Mouse (Mus musculus) ovary, postnatal 14 days (tissue): ENCODE data around the gene Etv1.

ENCODE experiments used
- DNase-seq: peaks from one replicate; pipeline ENCODE4 v3.0.0; 2022; ENCODE audit warnings: low spot score

Gene Etv1

GRCm38 (mm10) chr12:38779186-38779777, at the start of gene Etv1:
Gene Etv1, plus strand, starts transcription at chr12:38779380.
- peak; percentile 9 for DNase-seq

- no peak for DNase-seq
Observed at GRCm38 (mm10) chr12:38729661-38730060, 49.5 kb upstream of the Etv1 start.

DNA sequence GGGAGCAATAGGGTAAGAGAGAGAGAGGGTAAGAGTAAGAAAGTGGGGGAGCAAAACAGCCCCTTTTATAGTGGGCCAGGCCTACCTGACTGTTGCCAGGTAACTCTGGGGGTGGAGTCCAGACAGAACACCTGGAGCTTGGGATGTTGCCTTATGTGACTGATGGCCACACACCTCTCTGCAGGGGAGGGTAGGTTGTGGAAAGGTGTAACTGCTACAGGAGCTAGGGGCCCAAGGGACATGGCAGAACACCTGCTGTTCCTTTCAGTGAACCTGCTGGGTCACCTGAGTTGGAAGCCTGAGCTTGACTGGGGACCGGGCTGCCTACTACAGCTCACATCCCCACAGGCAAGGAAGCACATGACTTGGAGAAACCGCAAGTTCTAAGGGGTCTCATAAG, 48.4 kb upstream of the Etv1 start:
- DNase-seq = no peak

GRCm38 (mm10) chr12:38759322-38759721, 19.9 kb upstream of the Etv1 start:
- no peak for DNase-seq

GRCm38 (mm10) chr12:38777316-38777715, 1.9 kb upstream of the Etv1 start:
- DNase-seq = no peak

DNA sequence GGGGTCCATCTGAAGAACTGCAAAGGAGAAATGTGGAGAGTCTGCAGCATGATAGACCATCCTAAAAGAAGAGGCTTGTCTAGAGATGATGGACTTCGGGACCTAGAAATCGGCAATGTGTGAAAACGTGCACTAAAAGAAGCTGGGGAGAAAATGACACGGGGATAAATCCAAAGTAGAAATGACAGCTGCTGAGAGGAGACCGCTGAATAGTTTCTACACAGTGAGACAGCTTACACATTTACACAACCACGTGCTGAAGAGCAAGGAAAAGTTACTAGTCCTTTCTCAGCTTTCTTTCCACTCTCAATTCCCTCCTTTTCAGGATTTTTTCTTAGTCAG, 1.3 kb upstream of the Etv1 start:
- DNase-seq = no peak

DNA sequence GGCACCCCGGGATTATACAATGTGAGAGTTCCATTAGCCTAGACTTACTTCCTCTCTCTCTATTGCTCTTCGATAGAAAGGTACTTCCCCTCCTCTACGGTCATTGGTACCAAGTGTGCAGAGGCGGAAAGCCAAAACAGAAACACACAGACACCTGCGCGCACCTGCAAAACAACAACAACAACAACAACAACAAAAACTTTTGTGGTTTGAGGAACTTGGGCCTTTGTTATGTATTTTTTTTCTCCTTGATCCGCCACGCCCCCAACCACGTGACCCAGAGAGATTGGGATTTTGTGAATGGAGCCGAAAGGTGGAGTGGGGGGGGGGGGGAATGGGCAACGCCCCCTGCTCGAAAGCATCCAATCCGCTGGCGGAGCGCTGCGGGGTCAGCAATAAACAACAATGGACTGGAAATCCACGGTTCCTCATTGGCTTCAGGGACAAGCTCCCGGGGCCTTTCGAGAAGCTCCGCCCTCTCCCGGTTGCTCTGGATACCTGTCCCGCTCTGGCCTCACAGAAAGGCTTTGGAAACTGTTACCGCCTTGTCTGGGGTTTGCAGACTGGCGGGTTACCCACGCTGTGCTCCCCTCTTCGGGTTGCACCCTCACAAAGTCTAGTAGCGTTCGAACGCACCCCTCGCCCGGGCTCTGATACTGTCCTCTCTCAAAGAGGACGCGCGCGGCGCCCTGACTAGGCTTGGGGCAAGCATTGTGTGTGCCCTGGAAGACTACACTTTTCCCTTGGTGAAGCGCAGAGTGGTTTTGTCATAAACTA, 693 bp upstream of the Etv1 start:
- DNase-seq = peak; percentile 68

DNA sequence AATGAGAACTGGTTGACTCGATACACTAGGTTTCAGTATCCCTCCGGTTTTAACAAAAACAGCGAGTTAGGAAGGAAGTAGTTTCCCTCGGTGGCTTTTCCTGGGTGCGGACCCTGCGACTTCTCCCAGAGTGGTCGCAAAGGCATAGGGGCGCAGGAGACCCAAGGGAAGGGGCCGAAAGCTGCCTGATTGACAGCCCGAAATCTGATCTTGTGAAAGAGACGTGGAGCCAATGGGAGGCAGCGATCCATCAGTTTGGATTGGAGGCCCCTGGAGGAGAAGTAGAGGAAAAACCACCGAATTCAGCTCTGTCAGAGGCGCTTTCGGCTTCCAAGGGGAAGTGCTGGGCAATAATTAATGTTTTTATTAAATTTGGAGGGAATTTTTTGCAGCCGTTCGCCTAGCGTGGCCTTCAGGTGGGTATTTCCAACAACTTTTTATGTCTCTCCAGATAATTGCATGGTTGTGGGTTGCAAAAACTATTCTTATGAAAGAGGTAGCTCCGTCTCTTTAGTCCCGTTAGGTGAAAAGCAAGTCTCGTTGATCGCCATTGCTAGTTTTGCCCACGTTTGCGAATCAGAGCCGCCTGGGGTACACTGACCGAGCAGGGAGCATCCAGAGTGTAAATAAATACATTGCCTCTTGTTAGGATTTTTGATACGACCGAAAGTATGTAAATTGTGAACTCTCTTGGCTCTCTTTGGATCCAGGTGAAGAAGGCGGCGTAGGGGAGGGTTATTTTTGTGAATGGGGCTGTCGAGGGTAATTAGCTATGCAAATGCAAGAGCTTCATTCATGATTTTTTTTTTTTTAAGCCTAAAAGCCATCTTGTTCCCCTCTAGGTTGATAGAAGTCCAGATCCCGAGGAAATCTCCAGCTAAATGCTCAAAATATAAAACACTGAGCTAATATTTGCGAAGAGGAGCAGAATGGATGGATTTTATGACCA, 1.1 kb downstream of the Etv1 start:
- DNase-seq = peak; percentile 37

DNA sequence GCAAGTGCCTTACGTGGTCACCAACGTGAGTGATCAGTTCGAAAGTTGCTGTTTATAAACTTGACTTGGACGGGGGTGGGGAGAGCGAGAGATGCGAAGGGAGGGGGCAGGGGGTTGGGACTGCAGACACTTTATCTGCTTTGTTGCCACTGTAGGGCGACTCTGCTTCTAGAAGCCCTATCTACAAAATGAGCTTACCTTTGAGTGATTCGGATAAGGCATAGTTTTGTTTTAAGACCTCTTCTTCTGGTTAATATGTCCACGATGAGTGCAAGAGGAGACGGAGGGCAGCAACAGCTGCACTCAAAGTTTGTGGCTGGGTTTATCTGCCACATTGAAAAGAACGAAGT, 1.8 kb downstream of the Etv1 start:
- DNase-seq = no peak

- no peak for DNase-seq
Observed at GRCm38 (mm10) chr12:38781686-38782085, 2.5 kb downstream of the Etv1 start.

DNA sequence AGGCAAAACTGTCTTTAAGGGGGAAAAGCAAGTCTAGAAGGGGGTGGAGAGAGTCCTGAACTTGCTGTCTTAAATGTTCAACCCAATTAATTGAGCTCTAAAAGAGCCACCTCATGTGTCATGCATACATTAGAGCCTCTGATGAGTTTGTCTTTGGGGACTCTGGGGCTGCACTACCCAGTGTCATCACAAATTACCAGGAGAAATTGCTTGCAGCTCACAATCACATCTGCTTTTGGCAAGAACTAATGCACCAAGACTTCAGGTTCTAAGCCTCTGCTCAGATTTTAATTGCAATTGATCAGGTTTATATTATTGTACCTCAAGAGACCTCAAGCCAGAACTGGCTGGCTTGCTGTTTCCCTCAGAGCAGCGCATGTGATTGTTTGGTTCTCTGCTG, 4.1 kb downstream of the Etv1 start:
- DNase-seq = no peak

- DNase-seq = no peak
Observed at GRCm38 (mm10) chr12:38784221-38784620, 5.0 kb downstream of the Etv1 start.

DNA sequence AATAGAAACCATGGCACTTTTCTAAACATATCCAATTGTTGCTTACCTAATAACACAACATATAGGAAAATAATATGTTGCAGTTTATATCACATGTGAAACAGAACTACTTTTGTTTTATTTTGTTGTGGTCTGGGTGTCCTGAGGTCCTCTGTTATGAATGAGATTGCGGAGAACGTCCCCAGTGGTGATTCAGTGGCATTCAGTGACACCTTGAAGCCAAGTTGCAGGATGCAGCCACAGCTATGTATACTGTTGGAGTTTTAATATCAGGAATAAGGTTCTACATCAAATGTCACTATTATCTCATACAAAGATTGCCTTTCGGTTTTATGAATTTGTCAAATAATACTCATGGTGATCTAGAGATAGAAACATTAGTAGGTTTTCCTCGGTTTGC, 7.4 kb downstream of the Etv1 start:
- no peak for DNase-seq

- DNase-seq = no peak
Observed at GRCm38 (mm10) chr12:38787704-38788103, 8.5 kb downstream of the Etv1 start.

GRCm38 (mm10) chr12:38788621-38789020, 9.4 kb downstream of the Etv1 start:
- peak; percentile 13 for DNase-seq

GRCm38 (mm10) chr12:38789789-38790355, 10.7 kb downstream of the Etv1 start:
- DNase-seq = no peak

- DNase-seq = no peak
Observed at GRCm38 (mm10) chr12:38793076-38793475, 13.9 kb downstream of the Etv1 start.

DNA sequence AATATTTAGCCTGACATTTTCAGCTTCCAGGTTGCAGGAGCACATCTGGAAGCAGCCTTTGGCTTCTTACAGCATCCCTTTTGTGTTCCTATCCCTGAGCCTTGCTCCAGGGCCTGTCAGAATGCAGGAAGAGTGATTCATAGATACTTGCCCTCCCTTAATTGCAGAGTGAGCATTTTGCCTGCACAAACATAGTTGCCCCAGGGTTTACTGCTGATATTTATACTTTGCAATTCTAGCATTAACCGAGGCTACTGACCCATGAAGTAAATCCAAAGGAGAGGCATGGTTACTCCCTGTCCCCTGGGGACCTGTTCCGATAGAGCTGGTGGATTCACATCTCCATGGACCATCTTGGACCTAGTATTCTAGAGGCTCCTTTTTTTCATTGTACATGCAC, 14.5 kb downstream of the Etv1 start:
- DNase-seq = no peak

DNA sequence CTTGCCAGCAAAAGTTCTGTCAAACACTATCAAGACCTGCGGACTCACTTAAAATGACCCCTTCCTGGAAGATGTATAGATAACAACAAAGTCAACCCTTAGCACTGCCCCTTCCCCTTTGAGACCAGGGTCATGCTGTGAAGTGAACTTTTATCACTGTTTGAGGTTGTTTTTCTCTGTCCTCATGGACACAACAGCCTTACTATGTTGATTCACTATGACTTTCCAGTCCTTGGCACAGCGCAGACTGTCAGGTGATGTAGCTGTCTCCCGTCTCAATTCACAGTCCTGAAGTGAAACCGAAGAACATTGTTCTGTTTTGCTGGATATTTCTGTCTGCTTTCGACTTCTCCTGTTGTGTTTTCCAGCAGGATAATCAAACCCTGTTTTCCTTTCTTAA, 27.9 kb downstream of the Etv1 start:
- no peak for DNase-seq

DNA sequence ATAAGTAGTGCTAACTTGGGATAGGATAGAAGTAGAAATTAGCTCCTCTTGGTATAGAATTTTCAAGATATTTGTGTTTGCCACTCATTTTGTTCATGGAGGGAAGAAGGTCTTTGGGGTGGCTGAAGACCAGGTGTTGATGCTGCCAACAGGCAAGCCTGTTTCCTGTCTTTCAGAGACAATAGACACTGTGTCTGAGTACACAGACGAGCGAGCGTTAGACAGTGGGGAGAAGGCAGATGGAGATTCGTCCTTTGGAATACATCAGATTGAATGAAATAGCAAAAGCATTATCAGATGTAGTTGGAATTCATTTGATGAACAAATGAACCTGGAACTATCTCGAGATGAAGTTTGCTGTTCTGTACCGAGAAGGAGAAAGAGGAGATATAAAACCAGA, 33.2 kb downstream of the Etv1 start:
- no peak for DNase-seq

DNA sequence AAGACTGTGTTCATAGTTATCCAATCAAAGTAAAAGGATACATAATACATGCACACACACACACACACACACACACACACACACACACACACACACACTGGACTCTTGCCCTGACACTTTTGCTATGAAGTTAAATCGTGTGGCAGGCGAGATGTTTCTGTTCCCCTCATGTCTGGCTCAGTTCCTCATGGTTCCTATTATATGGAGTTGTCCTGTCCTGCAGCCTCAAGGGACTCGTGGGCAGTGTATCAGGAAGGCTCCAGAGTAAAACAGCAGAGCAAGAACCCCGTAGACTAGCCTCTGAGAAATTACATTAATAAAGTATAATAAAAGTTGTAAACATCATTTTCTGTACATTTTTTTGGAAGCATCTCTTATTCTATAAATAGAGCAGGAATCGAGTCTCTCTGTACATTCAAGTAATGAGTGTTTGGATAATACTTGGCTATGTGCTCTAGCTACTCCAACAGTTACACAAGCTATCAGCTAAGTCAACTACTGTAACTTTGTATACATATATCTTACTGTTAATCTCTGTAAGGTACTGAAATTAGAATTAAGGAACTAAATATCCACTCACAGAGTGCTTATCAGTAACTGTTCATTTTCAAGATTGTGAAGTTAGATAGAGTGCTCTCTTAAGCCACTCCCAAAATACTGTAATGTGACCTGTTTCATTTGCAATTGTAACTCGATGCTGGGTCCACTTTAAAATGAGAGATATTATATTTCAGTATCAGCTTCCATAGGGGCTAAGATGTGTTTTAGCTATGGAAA, 35.0 kb downstream of the Etv1 start:
- DNase-seq = no peak

- no peak for DNase-seq
Observed at GRCm38 (mm10) chr12:38816235-38816634, 37.1 kb downstream of the Etv1 start.
